Mouse (Mus musculus): Measurements from ENCODE around the gene Hist1h4a.
"Not testable (repeated sequence)": the region's sequence is repeated elsewhere in the genome, so short reads cannot be mapped to it uniquely, and the experiment has no call there.

The Hist1h4a gene

DNA sequence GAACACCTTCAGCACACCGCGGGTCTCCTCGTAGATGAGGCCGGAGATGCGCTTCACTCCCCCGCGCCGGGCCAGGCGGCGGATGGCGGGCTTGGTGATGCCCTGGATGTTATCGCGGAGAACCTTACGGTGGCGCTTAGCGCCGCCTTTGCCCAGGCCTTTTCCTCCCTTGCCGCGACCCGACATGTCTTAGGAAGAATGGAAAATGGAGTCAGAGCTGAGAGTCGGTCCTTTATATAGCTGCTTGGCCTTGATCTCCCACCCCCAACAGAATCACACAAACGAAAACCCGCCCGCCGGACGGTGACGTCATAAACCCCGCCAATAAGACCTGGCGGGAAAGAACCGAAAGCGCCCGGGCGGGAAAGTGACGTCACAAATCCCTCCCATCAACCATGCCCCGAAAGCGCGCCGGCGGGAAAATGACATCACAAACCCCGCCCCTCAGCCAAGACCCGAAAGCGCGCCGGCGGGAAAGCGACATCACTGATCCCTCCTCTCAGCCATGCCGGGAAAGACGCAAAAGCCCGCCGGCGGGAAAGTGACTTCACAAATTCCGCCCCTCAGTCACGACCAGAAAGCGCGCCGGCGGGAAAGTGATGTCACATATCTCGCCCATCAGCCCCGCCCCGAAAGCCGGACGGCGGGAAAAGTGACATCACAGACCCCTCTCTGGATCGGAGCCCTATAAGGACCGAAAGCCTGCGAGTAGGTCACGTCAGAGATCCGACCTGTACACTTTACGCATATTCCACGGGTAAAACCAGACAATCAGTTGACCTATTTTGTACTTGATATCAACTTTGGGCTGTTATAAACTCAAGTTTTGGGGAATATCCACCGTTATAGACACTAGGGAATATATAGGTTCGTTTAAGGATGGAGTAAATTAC lies at the start of gene Hist1h4a:
Gene Hist1h4a (minus strand): TSS at position 259 of the 893 bp plus-strand sequence.
- DNase-seq (ENCODE audit: low read depth, low spot score), result peak; percentile 96

DNA sequence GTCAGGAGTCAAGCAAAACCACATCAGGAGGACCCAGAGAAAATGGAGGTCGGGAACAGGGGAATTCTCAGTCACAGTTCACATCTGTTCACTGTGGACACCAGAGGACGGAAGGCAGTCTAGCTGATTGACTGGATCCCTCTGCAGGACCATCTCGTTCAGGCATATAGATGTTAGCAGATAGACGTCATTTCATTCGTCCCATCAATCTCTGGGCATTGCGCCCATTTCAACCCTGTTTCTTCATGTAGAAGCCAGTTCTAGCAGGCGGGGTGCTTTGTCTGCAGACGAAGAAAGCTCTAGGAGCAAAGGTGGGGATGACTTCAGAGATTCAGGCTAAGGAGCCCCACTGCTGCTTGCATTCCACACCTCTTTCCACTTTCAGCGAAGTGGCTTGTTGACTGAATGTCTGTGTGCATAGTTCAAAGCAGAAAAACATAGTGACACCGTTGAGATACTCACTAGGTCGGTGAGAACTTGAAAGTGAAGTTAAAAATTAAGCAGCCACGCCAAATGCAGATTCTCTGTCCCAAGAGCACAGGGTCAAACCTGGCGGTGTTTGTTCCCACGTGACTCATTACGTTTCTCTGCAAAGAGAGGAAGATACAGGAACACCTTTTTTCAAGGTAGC lies 45.5 kb upstream of the Hist1h4a start, which contains the start of gene Slc17a2:
Gene Slc17a2 (plus strand): TSS at position 572 of the 631 bp plus-strand sequence.
- no peak for DNase-seq (ENCODE audit: low read depth, low spot score)

DNA sequence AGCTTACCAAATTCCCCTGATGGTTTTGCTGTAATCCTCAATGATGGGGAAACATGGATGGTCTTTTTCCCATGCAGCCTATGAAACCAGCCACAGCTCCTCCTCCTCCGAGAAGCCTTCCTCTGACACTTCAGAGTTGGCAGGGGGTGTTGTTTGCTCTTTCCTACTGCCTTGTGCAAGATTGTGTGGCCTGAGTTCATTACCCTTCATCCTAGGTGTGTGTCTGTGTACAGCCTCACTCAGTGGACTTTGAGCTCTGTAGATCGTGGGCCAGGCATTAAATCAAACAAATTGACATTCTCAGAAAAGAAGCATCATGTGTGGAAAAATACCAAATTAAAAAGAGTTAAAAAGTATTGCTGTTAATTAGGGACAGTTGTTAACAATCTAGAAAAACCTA lies 43.5 kb upstream of the Hist1h4a start:
- DNase-seq (ENCODE audit: low read depth, low spot score), result no peak

DNA sequence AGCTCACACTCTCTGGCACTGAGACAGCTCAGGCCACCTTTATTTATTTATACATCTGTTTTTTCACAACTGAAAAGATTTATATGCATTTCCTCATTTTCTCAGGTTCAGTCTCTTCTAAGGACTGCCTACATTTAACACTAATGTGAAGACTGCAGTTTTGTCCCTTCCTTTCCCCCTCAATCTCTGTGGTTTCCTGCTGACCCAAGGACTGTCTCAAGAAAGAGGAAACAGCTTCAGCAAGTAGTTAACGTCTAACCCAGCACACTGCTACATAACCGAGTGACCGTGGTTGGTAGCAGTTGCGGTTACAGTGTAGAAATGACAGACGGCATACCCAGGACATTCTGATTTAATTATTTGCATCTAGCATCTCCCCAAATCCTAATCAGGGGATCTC lies 38.4 kb upstream of the Hist1h4a start:
- no peak for DNase-seq (ENCODE audit: low read depth, low spot score)

DNA sequence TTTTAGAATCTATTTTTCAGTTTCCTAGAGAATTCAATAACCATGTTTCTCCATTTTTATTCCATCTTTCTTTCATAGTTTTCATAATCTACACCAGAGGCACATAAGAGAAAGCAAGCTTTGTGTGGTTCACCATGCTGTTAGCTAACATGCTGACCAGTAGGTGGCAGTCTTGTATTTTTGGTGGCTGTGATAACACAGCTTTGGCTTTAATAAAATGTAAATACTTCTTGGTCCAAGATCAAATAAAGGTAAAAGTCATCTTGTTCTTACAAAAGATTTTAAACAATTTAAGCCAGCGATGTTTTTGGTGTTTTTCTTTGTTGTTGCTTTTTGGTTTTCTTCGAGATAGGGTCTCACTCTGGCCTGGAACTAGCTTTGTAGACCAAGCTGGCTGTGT lies 31.5 kb upstream of the Hist1h4a start:
- peak; percentile 51 for DNase-seq (ENCODE audit: low read depth, low spot score)

DNA sequence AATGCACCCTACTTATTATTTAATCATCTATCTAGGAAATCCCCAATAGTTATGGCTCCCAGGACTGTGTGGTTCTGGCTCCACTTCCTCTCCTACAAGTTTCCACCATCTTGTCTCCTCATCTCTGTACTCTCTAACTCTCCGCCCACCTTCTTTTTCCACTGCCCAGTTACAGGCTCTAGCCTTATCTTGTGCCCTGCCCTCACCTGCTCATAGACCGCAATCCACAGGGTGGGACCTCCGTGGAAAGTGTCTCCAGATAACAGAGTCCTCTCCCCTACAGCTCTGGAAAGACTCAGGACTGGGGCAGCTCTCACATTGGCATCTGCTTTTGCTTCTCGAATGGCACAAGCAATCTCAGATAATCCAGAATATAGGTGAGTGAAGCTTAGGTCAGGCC lies 18.0 kb upstream of the Hist1h4a start:
- DNase-seq (ENCODE audit: low read depth, low spot score), result no peak

DNA sequence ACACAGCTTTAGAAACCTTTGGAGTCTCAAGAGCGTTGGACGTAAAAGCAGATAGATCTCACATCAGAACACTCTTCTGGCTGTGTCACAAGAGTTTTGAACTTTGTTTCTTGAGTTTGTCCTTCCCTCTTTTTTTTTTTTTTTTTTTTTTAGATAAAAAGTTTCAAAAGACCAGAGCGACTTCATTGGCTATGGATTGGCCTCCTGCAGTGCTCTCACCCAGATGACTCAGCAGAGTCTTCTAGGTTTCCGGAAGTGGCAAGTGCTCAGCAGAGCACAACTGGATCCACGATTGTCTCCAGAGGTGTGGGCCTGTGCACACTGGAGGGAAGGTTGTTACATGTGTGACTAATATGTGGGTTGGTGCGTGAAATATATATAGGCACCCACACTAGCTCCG lies 17.3 kb upstream of the Hist1h4a start:
- DNase-seq (ENCODE audit: low read depth, low spot score), result no peak

DNA sequence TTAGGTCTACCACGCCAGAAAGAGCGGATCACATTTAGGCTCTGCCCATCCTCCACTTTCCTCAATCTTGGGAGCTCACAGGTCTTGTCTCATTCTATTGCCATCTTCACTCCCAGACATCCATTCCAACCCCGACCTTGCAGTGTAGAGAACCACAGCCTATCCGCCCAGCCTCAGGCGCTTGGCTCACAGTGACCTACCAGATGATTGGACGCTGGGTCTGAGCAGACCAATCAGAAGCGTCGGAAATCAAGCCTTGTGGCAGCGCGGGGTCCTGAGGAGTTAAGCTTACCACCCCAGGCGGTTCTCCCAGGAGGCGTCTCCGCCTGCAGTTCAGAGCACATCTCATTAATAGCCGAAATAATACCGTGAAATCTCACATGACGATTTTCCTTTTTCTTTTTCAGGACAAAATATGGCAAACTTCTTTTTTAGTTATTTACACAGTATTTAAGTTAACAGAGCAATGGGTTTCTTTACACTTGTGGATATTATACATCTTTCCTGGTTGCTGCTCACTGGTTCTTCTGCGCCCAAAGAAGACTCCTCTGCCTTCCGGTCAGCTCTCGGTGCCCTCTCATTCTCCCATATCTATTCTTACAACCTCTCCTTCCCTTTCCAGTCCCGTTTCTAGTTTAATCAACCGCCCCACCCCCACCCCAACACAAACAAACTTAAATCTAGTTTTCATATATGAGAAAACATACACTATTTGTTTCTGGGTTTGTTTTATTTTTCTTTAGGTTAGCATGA lies 11.7 kb upstream of the Hist1h4a start:
- peak; percentile 57 for DNase-seq (ENCODE audit: low read depth, low spot score)

DNA sequence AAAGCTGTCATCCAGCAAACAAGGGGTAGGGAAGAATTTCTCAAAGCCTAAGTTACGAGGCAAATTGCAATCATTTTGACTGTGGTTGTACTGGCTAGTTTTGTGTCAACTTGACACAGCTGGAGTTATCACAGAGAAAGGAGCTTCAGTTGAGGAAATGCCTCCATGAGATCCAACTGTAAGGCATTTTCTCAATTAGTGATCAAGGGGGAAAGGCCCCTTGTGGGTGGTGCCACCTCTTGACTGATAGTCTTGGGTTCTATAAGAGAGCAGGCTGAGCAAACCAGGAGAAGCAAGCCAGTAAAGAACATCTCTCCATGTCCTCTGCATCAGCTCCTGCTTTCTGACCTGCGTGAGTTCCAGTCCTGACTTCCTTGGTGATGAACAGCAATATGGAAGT lies 8.6 kb upstream of the Hist1h4a start, which contains the start of gene Trim38:
Gene Trim38 (plus strand): TSS at position 301 of the 400 bp plus-strand sequence.
- DNase-seq (ENCODE audit: low read depth, low spot score), result not testable (repeated sequence)

DNA sequence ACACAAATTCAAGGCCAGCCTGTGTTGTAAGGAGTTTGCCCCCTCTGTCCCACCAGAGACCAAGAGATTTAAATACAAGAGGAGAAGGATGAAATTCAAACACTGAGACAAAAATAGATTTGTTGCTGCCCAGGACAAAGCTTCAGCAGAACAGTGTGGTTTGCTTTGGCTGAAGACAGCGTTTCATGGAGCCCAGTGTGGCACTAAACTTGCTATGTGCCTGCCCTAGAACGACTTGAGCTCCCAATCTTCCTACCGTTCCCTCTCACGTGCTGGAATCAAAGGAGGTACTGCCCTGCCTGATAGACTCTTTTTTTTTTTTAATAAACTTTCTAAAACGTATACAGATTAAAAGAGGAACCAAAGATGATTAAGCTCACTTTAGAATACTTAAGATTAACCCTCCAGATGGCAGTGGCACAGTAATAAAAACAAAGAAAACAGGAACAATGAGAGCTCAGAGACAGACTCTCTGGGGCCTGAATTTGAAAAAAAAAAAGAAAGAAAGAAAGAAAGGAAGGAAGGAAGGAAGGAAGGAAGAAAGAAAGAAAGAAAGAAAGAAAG lies 7.9 kb upstream of the Hist1h4a start:
- DNase-seq (ENCODE audit: low read depth, low spot score), result no peak

DNA sequence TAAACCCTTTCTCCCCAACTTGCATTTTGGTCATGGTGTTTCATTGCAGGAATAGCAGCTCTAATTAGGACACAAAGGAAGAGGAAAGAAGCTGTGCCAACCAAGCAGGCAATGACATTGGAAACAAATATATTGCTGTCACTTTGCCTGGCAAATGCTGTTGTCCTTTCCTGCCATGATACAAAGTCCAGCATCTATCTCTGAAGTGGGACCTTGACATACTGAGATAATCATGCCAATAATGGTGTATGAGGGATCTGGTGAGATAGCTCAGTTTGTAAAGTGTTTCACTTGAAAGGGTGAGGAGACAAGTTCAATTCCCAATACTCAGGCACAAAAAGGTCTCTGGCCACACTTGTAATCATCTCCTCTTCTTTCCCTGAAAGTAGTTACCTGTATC lies 5.7 kb upstream of the Hist1h4a start:
- DNase-seq (ENCODE audit: low read depth, low spot score), result no peak

DNA sequence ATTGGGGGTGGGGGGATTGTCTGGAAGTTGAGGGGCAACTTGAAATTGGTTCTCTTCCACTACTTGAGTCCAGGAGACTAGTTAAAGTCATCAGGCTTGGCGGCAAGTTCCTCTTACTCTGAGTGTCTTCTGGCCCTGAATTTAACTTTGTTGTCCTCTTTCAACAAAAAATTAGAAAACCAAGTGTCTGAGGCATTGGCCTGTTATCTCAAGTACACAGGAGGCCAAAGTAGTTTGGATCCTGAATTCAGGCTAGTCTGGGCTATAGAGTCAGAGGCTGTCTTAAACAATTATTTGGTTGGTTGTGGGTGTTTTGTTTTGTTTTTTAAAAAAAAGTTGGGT lies 4.1 kb upstream of the Hist1h4a start:
- no peak for DNase-seq (ENCODE audit: low read depth, low spot score)

DNA sequence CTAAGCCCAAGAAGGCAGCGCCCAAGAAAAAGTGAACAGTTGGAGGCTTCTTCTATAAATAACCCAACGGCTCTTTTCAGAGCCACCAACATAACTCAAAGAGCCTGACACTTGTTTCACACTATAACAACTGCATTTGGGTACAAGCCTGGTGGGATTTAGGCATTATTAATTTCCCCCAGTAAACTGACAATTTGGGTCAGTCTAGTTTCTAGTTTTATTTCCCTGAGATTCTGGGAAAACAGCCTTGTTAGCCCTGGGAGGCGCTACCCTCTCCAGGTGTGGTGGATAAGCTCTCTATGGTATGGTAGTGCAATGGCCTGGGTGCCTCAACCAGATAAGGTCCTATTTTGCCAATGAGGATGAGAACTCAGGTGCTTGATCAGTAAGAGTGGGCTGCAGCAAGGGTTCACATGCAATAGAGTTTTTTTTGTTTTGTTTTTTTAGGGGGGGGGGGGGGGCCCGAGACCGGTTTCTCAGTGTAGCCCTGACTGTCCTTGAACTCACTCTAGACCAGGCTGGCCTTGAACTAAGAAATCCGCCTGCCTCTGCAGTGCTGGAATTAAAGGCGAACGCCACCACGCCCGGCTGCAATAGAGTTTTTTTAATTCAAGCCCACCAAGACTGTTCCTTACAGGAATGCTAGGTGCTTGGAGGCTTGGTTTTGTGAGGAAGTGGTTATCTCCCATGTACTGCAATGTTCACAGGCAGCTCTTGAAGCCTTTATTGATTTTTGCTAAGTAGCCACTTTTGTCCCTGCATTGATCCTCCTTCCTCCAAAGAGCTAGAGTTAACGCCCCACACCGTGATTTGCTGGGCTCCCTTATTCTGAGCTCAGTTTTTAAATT lies 3.5 kb upstream of the Hist1h4a start:
- no peak for DNase-seq (ENCODE audit: low read depth, low spot score)

DNA sequence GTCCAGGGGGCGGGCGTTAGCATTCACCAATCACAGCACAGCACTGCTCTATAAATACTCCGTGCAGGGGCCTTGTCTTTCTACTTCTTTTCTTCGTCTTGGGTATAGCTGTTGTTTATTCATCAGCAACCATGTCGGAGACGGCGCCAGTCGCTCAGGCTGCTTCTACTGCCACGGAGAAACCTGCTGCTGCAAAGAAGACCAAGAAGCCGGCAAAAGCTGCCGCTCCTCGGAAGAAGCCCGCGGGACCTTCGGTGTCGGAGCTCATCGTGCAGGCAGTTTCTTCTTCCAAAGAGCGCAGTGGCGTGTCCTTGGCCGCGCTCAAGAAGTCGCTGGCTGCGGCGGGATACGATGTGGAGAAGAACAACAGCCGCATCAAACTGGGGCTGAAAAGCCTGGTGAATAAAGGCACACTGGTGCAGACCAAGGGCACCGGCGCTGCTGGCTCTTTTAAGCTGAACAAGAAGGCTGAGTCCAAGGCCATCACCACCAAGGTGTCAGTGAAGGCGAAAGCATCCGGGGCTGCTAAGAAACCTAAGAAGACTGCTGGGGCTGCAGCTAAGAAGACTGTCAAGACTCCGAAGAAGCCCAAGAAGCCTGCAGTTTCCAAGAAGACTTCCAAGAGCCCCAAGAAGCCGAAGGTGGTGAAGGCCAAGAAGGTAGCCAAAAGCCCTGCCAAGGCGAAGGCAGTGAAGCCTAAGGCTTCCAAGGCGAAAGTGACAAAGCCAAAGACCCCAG lies 2.7 kb upstream of the Hist1h4a start, which contains the start of gene Hist1h1a:
Gene Hist1h1a (plus strand): TSS at position 81 of the 738 bp plus-strand sequence.
- DNase-seq (ENCODE audit: low read depth, low spot score), result peak; percentile 86

DNA sequence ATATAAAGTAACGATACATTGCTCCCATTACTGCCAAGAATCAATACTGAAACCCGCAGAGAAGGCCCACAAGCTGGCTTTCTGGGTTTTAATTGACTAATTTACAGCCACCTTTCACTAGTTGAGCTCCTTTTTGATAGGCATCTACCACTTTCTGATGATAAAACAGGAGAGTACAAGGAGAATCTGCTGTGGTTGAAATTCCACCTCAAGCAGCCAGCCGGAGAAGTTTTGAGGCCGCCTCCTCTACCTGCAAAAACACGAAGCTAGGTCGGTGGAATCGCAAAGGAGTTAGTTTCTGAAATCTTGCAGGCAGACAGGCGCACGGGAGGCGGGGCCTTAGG lies 2.2 kb upstream of the Hist1h4a start:
- no peak for DNase-seq (ENCODE audit: low read depth, low spot score)

DNA sequence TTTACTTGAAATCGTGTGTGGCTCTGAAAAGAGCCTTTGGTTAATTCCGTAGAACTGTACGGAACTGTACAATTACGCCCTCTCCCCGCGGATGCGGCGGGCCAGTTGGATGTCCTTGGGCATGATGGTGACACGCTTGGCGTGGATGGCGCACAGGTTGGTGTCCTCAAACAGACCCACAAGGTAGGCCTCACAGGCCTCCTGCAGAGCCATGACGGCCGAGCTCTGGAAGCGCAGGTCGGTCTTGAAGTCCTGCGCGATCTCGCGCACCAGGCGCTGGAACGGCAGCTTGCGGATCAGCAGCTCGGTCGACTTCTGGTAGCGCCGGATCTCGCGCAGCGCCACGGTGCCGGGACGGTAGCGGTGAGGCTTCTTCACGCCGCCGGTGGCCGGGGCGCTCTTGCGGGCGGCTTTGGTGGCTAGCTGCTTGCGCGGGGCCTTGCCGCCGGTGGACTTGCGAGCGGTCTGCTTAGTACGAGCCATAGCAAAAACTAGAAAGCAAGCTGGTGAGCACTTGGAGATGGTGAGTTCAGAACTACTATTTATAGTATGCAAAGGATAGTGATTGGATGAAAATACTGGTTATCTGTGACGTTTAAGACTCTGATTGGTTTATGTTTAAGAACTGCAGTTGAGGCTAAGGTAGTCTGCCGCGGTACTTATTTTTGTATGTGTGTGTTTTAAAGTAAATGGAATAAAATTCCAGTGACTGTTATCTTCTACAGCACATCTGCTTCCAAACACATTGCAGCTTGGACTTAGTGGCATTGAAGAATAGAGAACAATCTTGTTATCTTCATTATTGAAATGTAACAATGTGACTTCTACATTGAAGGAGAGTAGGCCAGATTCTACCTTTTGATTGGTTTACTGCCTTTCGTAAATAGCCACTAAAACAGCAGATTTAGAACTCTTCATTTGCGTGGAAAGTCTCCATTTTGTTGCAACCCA lies 1.1 kb upstream of the Hist1h4a start, which contains the start of gene Hist1h3a:
Gene Hist1h3a (minus strand): TSS at position 516 of the 951 bp plus-strand sequence.
- peak; percentile 79 for DNase-seq (ENCODE audit: low read depth, low spot score)

DNA sequence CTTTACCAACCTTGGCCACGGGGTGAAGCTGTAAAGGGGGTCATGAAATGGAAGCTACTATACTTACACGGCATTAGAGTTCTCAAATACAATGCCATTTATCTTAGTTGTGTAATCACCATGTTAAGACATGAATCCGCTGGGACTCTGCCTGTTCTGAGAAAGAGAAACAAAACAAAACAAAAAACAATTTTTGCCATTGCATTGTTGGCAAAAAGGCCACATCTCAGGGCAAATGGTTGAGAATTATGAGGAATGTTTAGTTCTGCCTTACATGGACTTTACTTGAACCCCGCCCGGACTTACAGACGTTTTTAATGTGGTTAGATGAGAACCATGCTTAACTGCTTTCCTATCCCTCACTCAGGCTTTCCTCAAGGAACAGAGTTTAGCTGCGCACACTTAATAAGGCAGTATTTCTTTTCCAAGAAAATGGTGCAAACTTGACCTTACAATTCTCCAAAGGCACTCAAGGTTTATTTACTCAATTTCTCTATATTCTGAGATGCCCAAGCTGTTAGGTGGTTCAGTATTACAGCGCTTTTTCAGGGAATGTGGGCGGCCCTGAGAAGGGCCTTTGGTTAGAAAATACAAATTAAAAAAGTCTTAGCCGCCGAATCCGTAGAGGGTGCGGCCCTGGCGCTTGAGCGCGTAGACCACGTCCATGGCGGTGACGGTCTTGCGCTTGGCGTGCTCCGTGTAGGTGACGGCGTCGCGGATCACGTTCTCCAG lies 624 bp downstream of the Hist1h4a start:
- no peak for DNase-seq (ENCODE audit: low read depth, low spot score)

DNA sequence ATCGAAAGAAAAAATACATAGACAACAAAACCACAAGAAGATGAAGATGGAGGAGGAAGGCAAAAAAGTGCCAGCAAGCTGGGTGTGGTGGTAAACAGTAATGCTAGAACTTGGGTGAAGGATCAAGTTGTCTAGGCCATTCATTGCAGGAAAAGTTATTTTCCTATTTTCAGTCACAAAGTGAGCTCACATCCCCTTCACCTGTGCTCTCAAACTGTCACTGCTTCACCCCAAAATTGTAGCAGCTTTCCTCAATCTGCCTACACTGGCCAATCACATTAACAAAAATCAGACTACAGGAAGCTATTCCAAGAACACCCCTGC lies 1.2 kb downstream of the Hist1h4a start:
- no peak for DNase-seq (ENCODE audit: low read depth, low spot score)
